ENCODE assay signal across 8 mouse cellular contexts in the genomic region with DNA sequence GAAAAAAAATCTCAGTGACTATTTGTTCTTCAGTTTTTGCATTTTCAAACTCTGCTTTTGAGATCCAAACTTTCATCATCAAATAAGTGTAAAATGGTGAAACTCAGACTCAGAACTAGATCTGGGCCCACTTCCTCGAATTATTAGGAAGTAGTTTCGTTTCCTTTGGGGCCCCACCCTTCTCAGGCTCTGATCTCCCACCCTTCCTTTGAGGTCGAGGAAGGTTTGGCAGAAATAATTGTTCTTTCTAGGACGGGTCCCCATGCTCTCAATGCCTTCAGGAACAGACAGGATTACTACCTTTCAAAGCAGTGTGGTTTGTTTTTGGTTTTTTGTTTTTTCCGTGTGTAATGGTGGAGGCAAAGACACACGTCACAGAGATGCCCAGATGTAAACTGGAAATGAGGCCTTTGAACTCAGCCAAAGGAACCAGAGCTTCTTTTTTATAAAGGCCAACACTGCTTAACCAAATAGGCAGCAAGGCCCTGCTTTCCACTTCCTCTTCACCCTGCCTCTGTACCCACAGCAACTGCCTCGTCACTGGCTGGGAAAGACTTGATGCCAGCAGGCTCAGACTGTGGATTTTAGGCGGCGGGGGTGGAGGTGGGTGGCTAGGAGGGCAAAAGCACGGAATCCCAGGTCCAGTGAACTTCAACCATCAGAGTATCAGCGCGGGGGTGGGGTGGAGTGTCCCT. TPM values are rescaled to one million over a fixed set of nuclear protein-coding genes. Genes with fewer than 3 reads are reported as not detected.
DNase-seq lines count a peak whose midpoint lies in the region; ATAC-seq and TF ChIP-seq lines count a peak whose summit lies in the region.

No protein-coding gene starts in this region.

- peaks cover 11% of the 10 kb centered on the region for H3K27me3 ChIP-seq in kidney, postnatal 0 days (ENCODE audit: insufficient read depth, low read length)

- H3K9ac ChIP-seq in kidney, postnatal 0 days (ENCODE audit: low read depth, low read length): no peak overlapping the region

- 0 out of 2 replicates have a peak overlapping the region, but pooled peaks have one; percentile 36 for H3K27ac ChIP-seq in kidney, postnatal 0 days

- H3K4me3 ChIP-seq in kidney, postnatal 0 days (replicated peaks; ENCODE audit: low read depth, low read length): peak overlapping the region; percentile 61

- TF ChIP-seq CTCF in kidney, postnatal 0 days (IDR thresholded peaks at IDR 0.05; ENCODE audit: low read depth): no peak

- peak overlapping the region; percentile 94 for H3K4me2 ChIP-seq in kidney, postnatal 0 days (ENCODE audit: low read length)

- no peaks in the 10 kb centered on the region for H3K9me3 ChIP-seq in kidney, postnatal 0 days (replicated peaks; ENCODE audit: low read length)

- no peaks in the 10 kb centered on the region for H3K36me3 ChIP-seq in kidney, postnatal 0 days (ENCODE audit: insufficient read depth, low read length)

- H3K4me1 ChIP-seq in kidney, postnatal 0 days (replicated peaks; ENCODE audit: insufficient read depth, low read length): no peaks in the 10 kb centered on the region

- peak; percentile 52 to 61 for DNase-seq in lung, adult 18-20 months
- DNase-seq in lung, postnatal 14 days: no peak
- DNase-seq in heart, adult 8-10 months (ENCODE audit: low spot score): peak; percentile 51
- no peak for DNase-seq in kidney, postnatal 0 days (ENCODE audit: low spot score)
- DNase-seq in thymus, adult 18-20 months: peak; percentile 30 to 46
- no peak for DNase-seq in left cerebral cortex, adult 18-20 months (ENCODE audit: low spot score in 2 of 2)
- DNase-seq in layer of hippocampus, postnatal 36 days: no peak

- ATAC-seq in kidney, postnatal 0 days (replicated peaks; ENCODE audit: low FRiP score, low read depth): no peak
- ATAC-seq in megakaryocyte, adult 5-6 weeks (ENCODE audit: poor library complexity, severe bottlenecking): peak; percentile 73

- WGBS in kidney, postnatal 0 days: 39% methylated on average over 12 of the region's 12 CpGs

RNA-seq across cellular contexts. Expression of gene Gch1, which starts 1.4 kb away (rescaled TPM):
- total RNA-seq in heart, adult 8-10 months (2022): 1 to 10 TPM; 5.5 to 6.8 (median 6.4) TPM
- 1.4 and 2.2 TPM in 2 replicates for polyA plus RNA-seq in kidney, postnatal 0 days (2015; fragmentation: Nextera tagmentation; extraction: Ambion mirVana)
- 16.7 and 18.5 TPM in 2 replicates for total RNA-seq in megakaryocyte, adult 5-6 weeks (2015)
- total RNA-seq in megakaryocyte, adult 5-6 weeks (2017): 9.4 and 10.2 TPM in 2 replicates
- total RNA-seq in left cerebral cortex, adult 18-20 months (2021): under 1 TPM; 0.80 to 0.91 TPM
- total RNA-seq in layer of hippocampus, postnatal 36 days (2021): 1 to 10 TPM; 1.4 to 1.6 TPM

Comparison
In these comparisons a context has a peak if more than half of its experiments do, and no peak if none do; other contexts are left out.
1. DNase-seq: peak in lung, adult 18-20 months (2 of 2), heart, adult 8-10 months (single experiment) and thymus, adult 18-20 months (2 of 2); none in lung, postnatal 14 days (single experiment), kidney, postnatal 0 days (single experiment), left cerebral cortex, adult 18-20 months (0 of 2) and layer of hippocampus, postnatal 36 days (0 of 2).